Mouse (Mus musculus) embryonic fibroblast, embryonic 13.5 days (primary cell): Measurements from ENCODE around the gene Pld1.

Experiments used
- CTCF ChIP-seq: IDR thresholded peaks from 2 replicates; pipeline ENCODE4 v1.5.1; 2011; ENCODE audit warnings: mild to moderate bottlenecking, control low read depth, low read length, moderate library complexity, borderline replicate concordance; ENCODE audit not compliant: insufficient read depth
- POLR2A ChIP-seq: IDR thresholded peaks from 2 replicates; pipeline ENCODE4 v1.6.1; 2011; ENCODE audit warnings: low read depth, mild to moderate bottlenecking, control low read depth, low read length, moderate library complexity

DNA sequence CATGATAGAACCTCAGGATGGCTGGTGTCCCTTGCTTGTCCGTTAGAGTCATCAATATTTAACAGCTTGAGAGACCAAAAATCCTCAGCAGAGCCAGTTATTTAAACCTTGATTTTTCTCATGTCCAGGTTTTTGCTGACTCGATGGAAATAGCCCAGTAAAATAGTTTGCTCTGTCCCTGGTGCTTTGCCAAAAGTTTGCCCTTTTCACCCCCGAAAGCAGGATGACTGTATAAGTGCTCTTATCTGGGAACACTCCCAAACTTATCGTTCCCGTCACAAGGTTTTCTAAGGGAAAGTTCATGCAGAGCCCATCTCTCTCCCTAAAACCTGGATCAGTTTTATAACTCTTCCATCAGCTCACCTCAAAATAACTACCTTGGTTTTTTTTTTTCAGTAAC is 173.0 kb downstream of the Pld1 start:
- no peak for TF ChIP-seq CTCF
- TF ChIP-seq POLR2A = no peak
